Mouse (Mus musculus): Measurements from ENCODE around the gene Zfp1. TPM values are rescaled to one million over a fixed set of nuclear protein-coding genes. Genes with fewer than 3 reads are reported as not detected.

The Zfp1 gene
- polyA plus RNA-seq, 1 experiment from 2014 or later: 20.2 TPM

DNA sequence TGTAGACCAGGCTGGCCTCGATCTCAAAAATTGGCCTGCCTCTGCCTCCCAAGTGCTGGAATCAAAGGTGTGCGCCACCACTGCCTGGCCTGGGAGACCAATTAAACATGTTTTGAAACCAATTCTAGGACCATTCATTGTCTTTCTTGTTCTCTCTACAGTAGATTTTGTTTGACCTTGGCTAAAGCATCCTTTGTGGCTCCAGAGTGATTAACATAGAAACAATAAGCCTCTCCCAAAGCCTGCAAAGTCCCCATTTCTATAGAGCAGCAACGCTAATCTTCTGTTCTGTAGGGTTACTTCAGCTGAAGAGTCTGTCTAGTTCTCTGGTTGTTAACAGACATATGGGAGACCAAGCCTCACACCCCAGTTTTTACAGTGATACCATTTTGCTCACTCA, 7.5 kb downstream of the Zfp1 start:
- no peak for DNase-seq (ENCODE audit: low spot score)
- WGBS: 84% methylated on average over 3 of the region's 3 CpGs
- Histone ChIP-seq H3K4me3 (no peak overlapping the region), H3K9me3 (0 out of 2 replicates have a peak, but pooled peaks cover 3% of the 10 kb centered on the region), H3K36me3 (peaks cover 12% of the 10 kb centered on the region; the same call in 1 of the 2 replicates), H3K27ac (no peak overlapping the region), H3K27me3 (ENCODE audit: insufficient read depth, poor library complexity, severe bottlenecking) (no peaks in the 10 kb centered on the region), H3K4me1 (replicated peaks) (peaks cover 7% of the 10 kb centered on the region)

DNA sequence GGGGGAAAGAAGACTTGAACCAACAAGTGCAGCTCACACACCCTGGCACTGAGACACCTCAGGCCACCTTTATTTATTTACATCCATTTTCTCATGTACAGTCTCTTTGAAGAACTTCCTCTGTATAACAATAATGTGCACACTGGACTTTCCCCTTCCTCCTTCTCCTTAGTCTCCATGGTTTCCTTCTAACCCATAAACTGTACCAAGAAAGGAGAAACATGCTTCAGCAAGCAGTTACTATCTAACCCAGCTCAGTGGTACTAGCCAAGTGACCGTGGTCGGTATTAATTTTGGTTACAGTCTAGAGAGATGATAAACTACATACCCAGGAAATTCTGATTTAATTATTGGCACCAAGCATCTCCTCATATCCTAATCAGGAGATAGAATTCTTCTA, 10.3 kb downstream of the Zfp1 start:
- WGBS: 93% methylated on average over 2 of the region's 2 CpGs
- Histone ChIP-seq H3K4me3 (no peak overlapping the region), H3K27me3 (ENCODE audit: insufficient read depth, poor library complexity, severe bottlenecking) (no peaks in the 10 kb centered on the region), H3K27ac (no peak overlapping the region), H3K4me1 (replicated peaks) (peaks cover 13% of the 10 kb centered on the region), H3K36me3 (peaks cover 3% of the 10 kb centered on the region; the same call in 1 of the 2 replicates), H3K9me3 (0 out of 2 replicates have a peak, but pooled peaks cover 3% of the 10 kb centered on the region)
- DNase-seq (ENCODE audit: low spot score): no peak

DNA sequence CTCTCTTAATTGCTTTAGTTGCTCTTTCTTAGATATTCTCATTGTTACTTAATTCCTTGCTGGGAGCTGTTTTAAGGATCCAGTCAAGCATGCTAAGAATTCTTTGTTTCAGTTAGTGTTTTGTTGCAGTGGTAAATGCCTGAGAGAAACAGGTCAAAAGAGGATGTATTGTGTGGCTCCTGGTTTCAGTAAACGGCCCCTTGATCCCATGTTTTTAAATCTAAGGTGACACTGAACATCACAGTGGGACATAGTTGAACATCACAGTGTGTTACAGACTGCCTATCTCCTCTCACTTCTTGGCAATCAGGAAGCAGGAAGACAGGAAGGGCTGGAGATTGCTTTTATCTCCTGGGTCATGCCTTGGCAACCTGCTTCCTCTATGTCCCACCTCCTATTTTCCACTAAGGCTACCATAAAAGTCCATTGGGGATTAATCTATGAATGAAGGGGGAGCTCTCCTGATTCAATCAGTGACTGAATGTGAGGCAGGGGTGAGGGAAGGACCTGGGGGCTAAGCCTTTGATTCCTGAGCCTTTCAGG, 14.2 kb downstream of the Zfp1 start:
- DNase-seq (ENCODE audit: low spot score): no peak
- no peak overlapping the region for H3K4me3 ChIP-seq
- H3K36me3 ChIP-seq: peaks cover 27% of the 10 kb centered on the region
- 33% methylated on average over 1 of the region's 1 CpGs for WGBS
- H3K4me1 ChIP-seq (replicated peaks): peaks cover 11% of the 10 kb centered on the region
- no peak overlapping the region for H3K27ac ChIP-seq
- H3K9me3 ChIP-seq: no peaks in the 10 kb centered on the region
- no peaks in the 10 kb centered on the region for H3K27me3 ChIP-seq (ENCODE audit: insufficient read depth, poor library complexity, severe bottlenecking)

DNA sequence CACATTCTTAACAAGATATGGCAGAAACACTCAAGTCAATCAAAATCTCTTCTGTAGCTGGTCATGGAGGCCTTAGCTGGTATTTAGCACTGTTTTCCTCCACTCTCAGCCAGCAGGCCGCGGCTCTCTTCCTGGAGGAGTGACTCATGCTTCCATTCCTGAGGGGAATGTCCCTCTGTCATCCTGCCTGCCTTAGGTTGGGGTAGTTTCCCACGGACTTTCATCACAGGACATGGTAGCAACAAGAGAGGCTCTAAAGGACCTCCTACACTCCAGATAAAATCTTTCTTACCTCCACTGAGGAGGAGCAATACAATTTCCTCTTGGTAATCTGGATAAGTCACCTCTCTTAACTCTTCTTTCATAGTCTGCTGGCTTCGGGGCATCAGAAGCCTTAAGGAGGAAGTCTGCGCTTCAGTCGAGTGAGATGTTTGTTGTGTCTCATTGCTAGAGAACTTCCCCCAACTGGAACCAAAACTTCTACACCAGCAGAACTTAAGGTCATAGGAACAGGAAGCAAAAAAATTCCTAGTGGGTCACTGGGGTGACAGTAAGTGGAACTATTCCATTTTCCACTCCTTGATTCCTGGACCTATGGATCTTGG, 15.7 kb downstream of the Zfp1 start:
- H3K36me3 ChIP-seq: peaks cover 27% of the 10 kb centered on the region
- no peak for DNase-seq (ENCODE audit: low spot score)
- WGBS: 90% methylated on average over 6 of the region's 6 CpGs
- no peak overlapping the region for H3K27ac ChIP-seq
- no peaks in the 10 kb centered on the region for H3K27me3 ChIP-seq (ENCODE audit: insufficient read depth, poor library complexity, severe bottlenecking)
- no peak overlapping the region for H3K4me3 ChIP-seq
- H3K9me3 ChIP-seq: no peaks in the 10 kb centered on the region
- peaks cover 11% of the 10 kb centered on the region for H3K4me1 ChIP-seq (replicated peaks)

DNA sequence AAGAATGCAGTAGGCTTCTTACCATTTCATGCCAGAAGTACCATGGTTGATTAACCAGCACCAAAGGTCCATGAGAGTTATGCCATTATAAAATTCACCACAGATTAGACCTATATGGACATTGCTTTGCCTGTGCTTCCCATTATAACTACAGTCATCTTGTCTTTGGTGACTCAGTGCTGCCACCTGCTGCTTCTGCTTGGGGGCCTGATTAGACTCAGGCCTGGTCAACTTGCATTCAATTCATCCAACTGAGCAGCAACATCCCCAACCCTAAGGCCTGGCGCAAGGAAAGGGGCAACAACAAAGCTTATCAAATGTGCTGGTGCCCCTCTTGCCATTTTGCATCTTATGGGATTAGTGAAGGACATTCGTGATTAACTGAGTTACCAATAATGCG, 19.3 kb downstream of the Zfp1 start:
- no peak overlapping the region for H3K27ac ChIP-seq
- no peaks in the 10 kb centered on the region for H3K9me3 ChIP-seq
- H3K36me3 ChIP-seq: peaks cover 43% of the 10 kb centered on the region
- H3K27me3 ChIP-seq (ENCODE audit: insufficient read depth, poor library complexity, severe bottlenecking): no peaks in the 10 kb centered on the region
- H3K4me3 ChIP-seq: no peak overlapping the region
- peaks cover 3% of the 10 kb centered on the region; the same call in 1 of the 2 replicates for H3K4me1 ChIP-seq (replicated peaks)
- WGBS: 88% methylated on average over 3 of the region's 3 CpGs
- peak; percentile 66 for DNase-seq (ENCODE audit: low spot score)

DNA sequence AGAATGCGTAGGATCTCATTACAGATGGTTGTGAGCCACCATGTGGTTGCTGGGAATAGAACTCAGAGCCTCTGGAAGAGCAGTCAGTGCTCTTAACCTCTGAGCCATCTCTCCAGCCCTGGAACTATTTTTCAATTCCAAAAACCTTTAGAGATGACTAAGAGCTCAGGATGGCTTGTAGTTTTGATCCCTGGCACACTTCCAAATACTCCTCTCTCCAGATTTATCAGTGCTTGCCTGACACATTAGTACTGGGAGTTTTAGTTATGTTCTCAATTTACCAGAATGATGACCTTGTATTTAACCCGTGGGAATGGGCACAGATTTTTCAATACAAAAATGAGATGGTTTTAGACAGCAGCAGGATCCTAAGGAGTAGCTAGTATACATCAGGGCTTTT, 23.6 kb downstream of the Zfp1 start:
- Histone ChIP-seq H3K4me3 (no peak overlapping the region), H3K4me1 (replicated peaks) (no peaks in the 10 kb centered on the region), H3K9me3 (peaks cover 5% of the 10 kb centered on the region; the same call in 1 of the 2 replicates), H3K27ac (no peak overlapping the region), H3K27me3 (ENCODE audit: insufficient read depth, poor library complexity, severe bottlenecking) (no peaks in the 10 kb centered on the region), H3K36me3 (peaks cover 58% of the 10 kb centered on the region)
- no peak for DNase-seq (ENCODE audit: low spot score)
- 87% methylated on average over 2 of the region's 2 CpGs for WGBS

DNA sequence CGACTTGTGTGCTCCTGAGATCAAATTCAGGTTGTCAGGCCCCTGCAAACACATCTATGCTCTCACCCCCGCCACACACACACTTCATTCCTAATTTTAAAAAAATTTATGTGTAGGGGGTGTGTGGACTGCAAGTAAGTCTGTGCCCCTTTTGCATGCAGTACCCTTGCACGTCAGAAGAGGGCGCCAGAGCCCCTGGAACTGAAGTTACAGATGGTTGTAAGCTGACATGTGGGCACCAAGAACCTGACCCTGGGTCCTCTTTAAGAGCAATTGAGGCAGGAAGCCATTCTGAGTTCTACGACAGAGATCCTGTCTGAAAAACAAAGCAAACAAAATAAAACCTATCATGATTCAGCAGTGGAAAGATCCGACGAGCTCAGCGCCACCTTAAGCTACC, 33.0 kb downstream of the Zfp1 start:
- WGBS: 77% methylated on average over 8 of the region's 8 CpGs
- DNase-seq (ENCODE audit: low spot score): no peak
- no peaks in the 10 kb centered on the region for H3K27me3 ChIP-seq (ENCODE audit: insufficient read depth, poor library complexity, severe bottlenecking)
- H3K27ac ChIP-seq: no peak overlapping the region
- peaks cover 13% of the 10 kb centered on the region for H3K36me3 ChIP-seq
- H3K4me3 ChIP-seq: no peak overlapping the region
- H3K9me3 ChIP-seq: peaks cover 10% of the 10 kb centered on the region
- H3K4me1 ChIP-seq (replicated peaks): 0 out of 2 replicates have a peak, but pooled peaks cover 3% of the 10 kb centered on the region

DNA sequence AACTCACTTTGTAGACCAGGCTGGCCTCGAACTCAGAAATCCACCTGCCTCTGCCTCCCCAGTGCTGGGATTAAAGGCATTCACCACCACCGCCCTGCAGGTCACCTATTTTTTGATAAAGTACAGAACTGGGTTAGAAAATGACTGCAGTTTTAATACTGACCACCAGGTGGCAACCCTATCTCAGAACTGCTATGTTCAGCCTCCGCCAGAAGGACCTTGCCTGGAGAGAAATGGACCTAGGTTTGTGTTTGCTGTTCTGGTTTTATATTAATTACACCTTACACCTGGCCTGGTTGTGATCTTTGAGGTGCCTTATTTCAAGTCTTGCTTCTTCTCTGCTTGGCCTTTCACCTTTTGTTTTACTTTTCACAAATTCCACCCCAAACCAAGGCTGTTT, 34.9 kb downstream of the Zfp1 start:
- Histone ChIP-seq H3K27ac (no peak overlapping the region), H3K9me3 (peaks cover 10% of the 10 kb centered on the region), H3K27me3 (ENCODE audit: insufficient read depth, poor library complexity, severe bottlenecking) (no peaks in the 10 kb centered on the region), H3K4me1 (replicated peaks) (0 out of 2 replicates have a peak, but pooled peaks cover 3% of the 10 kb centered on the region), H3K36me3 (no peaks in the 10 kb centered on the region), H3K4me3 (no peak overlapping the region)
- 38% methylated on average over 3 of the region's 3 CpGs for WGBS
- peak; percentile 43 for DNase-seq (ENCODE audit: low spot score)

DNA sequence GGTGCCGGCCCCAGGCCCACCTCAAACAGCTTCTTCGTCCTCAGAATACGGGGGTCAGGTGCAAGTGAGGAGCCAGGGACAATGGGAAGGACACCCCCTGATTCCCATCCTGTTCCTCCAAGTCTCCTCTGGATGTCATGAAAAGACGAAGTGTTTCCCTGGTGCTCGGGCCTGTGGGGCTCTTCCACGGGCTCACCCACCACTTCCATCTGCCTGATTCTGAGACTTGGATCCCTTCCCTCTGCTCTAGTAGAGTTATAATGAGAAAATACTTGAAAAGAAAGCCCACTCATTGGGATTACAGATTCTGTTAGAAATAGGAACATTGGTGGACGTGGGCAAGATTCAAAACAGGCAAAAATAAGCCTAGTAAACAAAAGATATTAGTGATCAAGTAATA, 35.6 kb downstream of the Zfp1 start:
- 0 out of 2 replicates have a peak, but pooled peaks cover 3% of the 10 kb centered on the region for H3K4me1 ChIP-seq (replicated peaks)
- no peak overlapping the region for H3K4me3 ChIP-seq
- H3K36me3 ChIP-seq: no peaks in the 10 kb centered on the region
- 88% methylated on average over 7 of the region's 7 CpGs for WGBS
- H3K9me3 ChIP-seq: peaks cover 10% of the 10 kb centered on the region
- no peak overlapping the region for H3K27ac ChIP-seq
- DNase-seq (ENCODE audit: low spot score): no peak
- H3K27me3 ChIP-seq (ENCODE audit: insufficient read depth, poor library complexity, severe bottlenecking): no peaks in the 10 kb centered on the region

DNA sequence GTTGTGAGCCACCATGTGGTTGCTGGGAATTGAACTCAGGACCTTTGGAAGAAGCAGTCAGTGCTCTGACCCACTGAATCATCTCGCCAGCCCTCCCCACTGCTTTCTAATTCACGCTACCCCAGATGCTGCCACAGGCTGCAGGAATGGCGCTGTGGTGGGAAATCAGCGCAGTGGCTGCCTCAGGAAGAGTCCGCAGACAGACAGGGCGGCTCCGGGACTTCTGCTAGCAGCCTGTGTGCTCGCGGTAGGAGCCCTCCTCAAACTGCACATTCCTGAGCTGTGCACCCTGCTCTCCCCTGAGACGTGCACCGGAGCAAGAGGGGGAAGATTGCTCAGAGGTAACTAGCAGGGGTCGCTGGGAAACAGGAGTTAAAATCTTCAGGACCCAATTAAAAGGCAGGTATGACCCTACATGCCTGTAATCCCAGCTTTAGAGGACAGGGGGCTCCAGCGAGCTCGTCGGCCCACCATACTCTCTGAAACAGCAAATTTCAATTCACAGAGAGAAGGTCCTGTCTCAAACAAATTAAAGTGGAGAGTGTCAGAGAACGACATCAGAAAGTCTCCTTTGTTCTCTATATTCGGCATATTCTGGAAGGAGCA, 37.3 kb downstream of the Zfp1 start:
- Histone ChIP-seq H3K4me1 (replicated peaks) (0 out of 2 replicates have a peak, but pooled peaks cover 3% of the 10 kb centered on the region), H3K9me3 (peaks cover 10% of the 10 kb centered on the region), H3K36me3 (no peaks in the 10 kb centered on the region), H3K4me3 (no peak overlapping the region), H3K27me3 (ENCODE audit: insufficient read depth, poor library complexity, severe bottlenecking) (no peaks in the 10 kb centered on the region), H3K27ac (no peak overlapping the region)
- WGBS: 43% methylated on average over 17 of the region's 17 CpGs
- no peak for DNase-seq (ENCODE audit: low spot score)

DNA sequence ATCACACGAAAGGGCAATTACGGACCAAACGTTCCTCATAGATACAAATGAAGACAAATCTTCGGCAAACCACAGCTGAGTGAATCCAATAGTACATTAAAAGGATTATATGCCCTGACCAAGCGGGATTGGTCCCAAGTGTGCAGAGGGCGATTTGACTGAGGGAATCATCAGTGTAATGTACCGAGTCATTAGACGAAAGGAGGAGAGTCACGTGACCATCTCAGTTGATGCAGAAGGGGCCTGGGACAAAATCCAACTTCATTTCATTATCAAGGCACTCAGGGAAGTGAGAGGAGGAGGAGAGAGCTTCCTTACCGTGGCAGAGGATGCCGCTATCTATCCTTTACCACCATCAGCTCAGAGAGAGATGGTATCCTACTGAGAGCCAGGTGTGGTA, 38.0 kb downstream of the Zfp1 start:
- DNase-seq (ENCODE audit: low spot score): no peak
- H3K9me3 ChIP-seq: peaks cover 9% of the 10 kb centered on the region
- H3K4me1 ChIP-seq (replicated peaks): 0 out of 2 replicates have a peak, but pooled peaks cover 3% of the 10 kb centered on the region
- H3K36me3 ChIP-seq: no peaks in the 10 kb centered on the region
- H3K4me3 ChIP-seq: no peak overlapping the region
- 76% methylated on average over 11 of the region's 11 CpGs for WGBS
- H3K27me3 ChIP-seq (ENCODE audit: insufficient read depth, poor library complexity, severe bottlenecking): no peaks in the 10 kb centered on the region
- no peak overlapping the region for H3K27ac ChIP-seq

DNA sequence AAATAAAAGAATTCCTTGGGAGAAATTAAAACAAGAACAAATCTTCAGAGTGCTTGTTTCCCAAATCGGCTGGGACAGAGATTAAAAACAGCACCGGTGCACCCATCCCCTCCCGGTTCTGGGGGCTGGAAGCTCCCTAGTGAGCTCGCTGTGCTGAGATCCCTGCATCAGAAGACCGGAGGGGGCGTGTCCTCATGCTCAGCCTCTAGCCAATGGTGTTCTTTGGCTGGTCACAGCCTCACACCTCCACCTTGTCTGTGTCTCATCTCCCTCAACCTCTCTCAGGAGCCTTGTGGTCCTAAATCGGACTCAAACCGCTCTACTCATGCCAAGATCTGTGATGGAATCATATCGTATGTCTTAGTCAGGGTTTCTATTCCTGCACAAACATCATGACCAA, 39.3 kb downstream of the Zfp1 start:
- H3K4me1 ChIP-seq (replicated peaks): peaks cover 8% of the 10 kb centered on the region; the same call in 1 of the 2 replicates
- H3K9me3 ChIP-seq: no peaks in the 10 kb centered on the region
- no peak for DNase-seq (ENCODE audit: low spot score)
- H3K27me3 ChIP-seq (ENCODE audit: insufficient read depth, poor library complexity, severe bottlenecking): no peaks in the 10 kb centered on the region
- H3K36me3 ChIP-seq: no peaks in the 10 kb centered on the region
- 30% methylated on average over 9 of the region's 9 CpGs for WGBS
- no peak overlapping the region for H3K27ac ChIP-seq
- H3K4me3 ChIP-seq: no peak overlapping the region

DNA sequence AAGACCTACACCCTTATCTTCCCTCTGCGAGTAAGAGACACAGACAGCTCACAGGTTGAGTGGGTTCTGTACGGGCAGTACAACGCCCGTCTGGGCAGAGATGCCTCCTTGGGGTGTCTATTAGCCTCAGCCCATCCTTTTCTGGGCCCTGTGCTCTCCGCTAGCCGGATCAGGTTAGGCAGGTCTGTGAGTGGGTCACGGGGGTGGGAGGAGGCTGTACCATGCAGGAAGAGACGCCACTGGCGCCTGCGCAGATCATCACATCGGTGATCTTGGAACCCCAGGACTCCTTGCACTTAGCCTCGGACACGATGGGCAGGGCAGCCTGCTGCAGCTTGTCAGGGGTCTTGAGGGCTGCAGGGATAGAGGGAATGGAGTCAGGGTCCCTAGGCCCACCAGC, 43.7 kb downstream of the Zfp1 start:
- Histone ChIP-seq H3K36me3 (no peaks in the 10 kb centered on the region), H3K27me3 (ENCODE audit: insufficient read depth, poor library complexity, severe bottlenecking) (no peaks in the 10 kb centered on the region), H3K4me1 (replicated peaks) (peaks cover 5% of the 10 kb centered on the region; the same call in 1 of the 2 replicates), H3K4me3 (no peak overlapping the region), H3K27ac (no peak overlapping the region), H3K9me3 (no peaks in the 10 kb centered on the region)
- DNase-seq (ENCODE audit: low spot score): no peak
- WGBS: 80% methylated on average over 13 of the region's 13 CpGs

Data from hindbrain, embryonic 10.5 days (tissue).